Mouse (Mus musculus) neural tube, embryonic 14.5 days (tissue): ENCODE measurements around the gene 9230112D13Rik. TPM values are rescaled to one million over a fixed set of nuclear protein-coding genes. Genes with fewer than 3 reads are reported as not detected.

Experiments
- ATAC-seq: fragments of 200-750 bp; cut with Nextera tagmentation; 2 replicates; pipeline ENCODE4 v1.8.0; 2017; ENCODE audit warnings: low read depth, mild to moderate bottlenecking, moderate TSS enrichment, moderate library complexity
- H3K27ac ChIP-seq: fragments of 300-500 bp; sonication (generic); 2 replicates; pipeline ENCODE4 v1.5.1; 2014; ENCODE audit warnings: low read depth, mild to moderate bottlenecking, control low read depth, low read length, moderate library complexity, mixed read lengths
- H3K27me3 ChIP-seq: fragments of 300-500 bp; sonication (generic); 2 replicates; pipeline ENCODE4 v1.6.1; 2014; ENCODE audit warnings: low read length; ENCODE audit not compliant: control insufficient read depth, insufficient read depth
- H3K36me3 ChIP-seq: fragments of 300-500 bp; sonication (generic); 2 replicates; pipeline ENCODE4 v1.6.1; 2014; ENCODE audit warnings: low read length, mixed read lengths; ENCODE audit not compliant: control insufficient read depth, insufficient read depth
- H3K4me1 ChIP-seq: fragments of 300-500 bp; sonication (generic); 2 replicates; pipeline ENCODE4 v1.6.1; 2014; ENCODE audit warnings: low read length; ENCODE audit not compliant: control insufficient read depth, insufficient read depth
- H3K4me2 ChIP-seq: fragments of 300-500 bp; sonication (generic); 2 replicates; pipeline ENCODE4 v1.6.1; 2014; ENCODE audit warnings: mild to moderate bottlenecking, low read depth, low read length, control low read depth
- H3K4me3 ChIP-seq: fragments of 300-500 bp; sonication (generic); 2 replicates; pipeline ENCODE4 v1.5.1; 2014; ENCODE audit warnings: low read depth, low read length, control low read depth, mixed read lengths
- H3K9ac ChIP-seq: fragments of 300-500 bp; sonication (generic); replicated peaks from 2 replicates; pipeline ENCODE4 v1.6.1; 2014; ENCODE audit warnings: low read depth, mild to moderate bottlenecking, control low read depth, low read length, mixed read lengths
- H3K9me3 ChIP-seq: fragments of 300-500 bp; sonication (generic); 2 replicates; pipeline ENCODE4 v1.6.1; 2016; ENCODE audit warnings: low read length; ENCODE audit not compliant: control insufficient read depth
- WGBS: fragments of 180-500 bp; shearing (Covaris S2); extraction: QIAGEN DNeasy Blood & Tissue Kit; methylation state at CpG from one replicate; pipeline ENCODE4 v1.1.7; 2014; 5-methylcytosine and 5-hydroxymethylcytosine counted together
- polyA plus RNA-seq: library from polyadenylated mRNA; unstranded; fragments of >200 nt; fragmentation: Nextera tagmentation; extraction: Ambion mirVana; gene quantifications from 2 replicates; pipeline ENCODE4 v1.2.1, GENCODE M21; 2014

Gene 9230112D13Rik
- polyA plus RNA-seq, 1 experiment from 2014 or later, result not detected

- H3K4me2 ChIP-seq, result no peak overlapping the region
- no peaks in the 10 kb centered on the region for H3K9me3 ChIP-seq
- no peak overlapping the region for H3K27ac ChIP-seq
- H3K4me1 ChIP-seq, result no peaks in the 10 kb centered on the region
- H3K27me3 ChIP-seq, result no peaks in the 10 kb centered on the region
- no peak for ATAC-seq
- no peak overlapping the region for H3K9ac ChIP-seq
- no peaks in the 10 kb centered on the region for H3K36me3 ChIP-seq
- 61% methylated on average over 3 of the region's 3 CpGs for WGBS
- H3K4me3 ChIP-seq, result no peak overlapping the region
Observed at GRCm38 (mm10) chr14:34466291-34466690, 56.3 kb downstream of the 9230112D13Rik start.

Other genes starting within 250 kb of the 9230112D13Rik start
- 5.1 and 8.0 TPM in 2 replicates for gene Shld2, start 212.3 kb downstream of the 9230112D13Rik start, polyA plus RNA-seq
- 145 and 152 TPM in 2 replicates for gene Glud1, start 212.1 kb downstream of the 9230112D13Rik start, polyA plus RNA-seq
- gene Fam25c, start 167.4 kb downstream of the 9230112D13Rik start, polyA plus RNA-seq, result not detected in 2 replicates
- 279 and 514 TPM in 2 replicates for gene Sncg, start 148.0 kb downstream of the 9230112D13Rik start, polyA plus RNA-seq
- gene Mmrn2, start 147.3 kb downstream of the 9230112D13Rik start, polyA plus RNA-seq, result 2.4 and 4.3 TPM in 2 replicates
- gene Bmpr1a, start 19.5 kb downstream of the 9230112D13Rik start, polyA plus RNA-seq, result 26.9 and 29.1 TPM in 2 replicates
- gene Ldb3, start 65.9 kb upstream of the 9230112D13Rik start, polyA plus RNA-seq, result 0.57 and 0.91 TPM in 2 replicates
- not detected in 2 replicates for gene Opn4, start 77.3 kb upstream of the 9230112D13Rik start, polyA plus RNA-seq
- 15.4 and 18.5 TPM in 2 replicates for gene Wapl, start 151.1 kb upstream of the 9230112D13Rik start, polyA plus RNA-seq